Mouse (Mus musculus) heart, adult 2 months (tissue): ENCODE measurements around the gene Rubcn. TPM values are rescaled to one million over a fixed set of nuclear protein-coding genes. Genes with fewer than 3 reads are reported as not detected.
A peak's percentile ranks its signal among the peaks of the same experiment; 100 is the strongest.
"Not testable (repeated sequence)": the region's sequence is repeated elsewhere in the genome, so short reads cannot be mapped to it uniquely, and the experiment has no call there.

ENCODE experiments used
- DNase-seq, 2 experiments: peaks; one replicate each; pipeline ENCODE4 v3.0.0; 2021
- H3K27ac ChIP-seq: fragments of 200-600 bp; 2 replicates; pipeline ENCODE4 v1.8.1; 2022
- H3K27me3 ChIP-seq: fragments of 200-500 bp; 2 replicates; pipeline ENCODE4 v1.6.1; 2012; ENCODE audit warnings: mild to moderate bottlenecking, low read length, inconsistent platforms, mixed read lengths; ENCODE audit not compliant: control insufficient read depth, insufficient read depth
- H3K36me3 ChIP-seq: fragments of 200-500 bp; 2 replicates; pipeline ENCODE4 v1.6.1; 2012; ENCODE audit warnings: low read length, inconsistent platforms; ENCODE audit not compliant: control insufficient read depth, insufficient read depth
- H3K4me1 ChIP-seq: fragments of 200-500 bp; 2 replicates; pipeline ENCODE4 v1.6.1; 2011; ENCODE audit warnings: low read length; ENCODE audit not compliant: control insufficient read depth, insufficient read depth
- H3K4me3 ChIP-seq: fragments of 200-600 bp; 2 replicates; pipeline ENCODE4 v1.8.1; 2022
- H3K79me2 ChIP-seq: fragments of 200-500 bp; replicated peaks from 2 replicates; pipeline ENCODE4 v1.6.1; 2012; ENCODE audit warnings: mild to moderate bottlenecking, inconsistent platforms, low read length, moderate library complexity, mixed read lengths; ENCODE audit not compliant: control insufficient read depth, insufficient read depth
- H3K9ac ChIP-seq: fragments of 200-500 bp; 2 replicates; pipeline ENCODE4 v1.6.1; 2012; ENCODE audit warnings: low read depth, mild to moderate bottlenecking, control low read depth, inconsistent platforms, low read length, mixed read lengths
- CTCF ChIP-seq: fragments of 200-600 bp; IDR thresholded peaks from 2 replicates; pipeline ENCODE4 v1.8.1; 2022; ENCODE audit warnings: antibody characterized with exemption, mild to moderate bottlenecking, moderate library complexity
- EP300 ChIP-seq: fragments of 200-500 bp; IDR thresholded peaks from 2 replicates; pipeline ENCODE4 v1.6.1; 2011; ENCODE audit warnings: low read depth, low read length, control low read depth; ENCODE audit not compliant: insufficient read depth
- POLR2A ChIP-seq: fragments of 200-500 bp; IDR thresholded peaks from 2 replicates; pipeline ENCODE4 v1.6.1; 2011; ENCODE audit warnings: mild to moderate bottlenecking, low read depth, low read length, control low read depth; ENCODE audit not compliant: insufficient read depth
- WGBS: fragments of 180-500 bp; shearing (Covaris S2); methylation state at CpG from one replicate; pipeline ENCODE4 v1.1.7; 2018; 5-methylcytosine and 5-hydroxymethylcytosine counted together
- intact Hi-C: fragments of 180-260 bp; cut with DNase I; formaldehyde crosslinking; loops from one replicate; pipeline ENCODE4 v1.15.1; 2025
- long read RNA-seq: library from polyadenylated mRNA; stranded (forward); transcript quantifications from one replicate; pipeline ENCODE4 v2.0.0, GENCODE M21; 2021
- polyA plus RNA-seq: library from polyadenylated mRNA; depleted of rRNA; stranded (reverse); fragments of >200 nt; gene quantifications from 2 replicates; pipeline ENCODE4 v1.2.3, GENCODE M21; 2012; rRNA removed
- total RNA-seq, 2 experiments: library from RNA; stranded (reverse); gene quantifications; 2 replicates each; pipeline ENCODE4 v1.2.3; 2021

Rubcn gene
- total RNA-seq (10 to 100 TPM; 27.6 to 30.0 TPM), polyA plus RNA-seq (44.1 and 59.3 TPM in 2 replicates)
- long read RNA-seq, full-length matches to known transcripts: 8 of 15 reads
- long read RNA-seq, partial matches to known transcripts: 0 of 15 reads
- long read RNA-seq, other reads (novel, unspliced or antisense): 7 of 15 reads

- Histone ChIP-seq H3K36me3 (peaks cover 8% of the 10 kb centered on the region), H3K79me2 (peaks cover 5% of the 10 kb centered on the region), H3K27me3 (no peaks in the 10 kb centered on the region), H3K4me1 (peaks cover 3% of the 10 kb centered on the region), H3K4me3 (peak within 1 kb of the TSS; percentile 80), H3K9ac (peak within 1 kb of the TSS; percentile 96), H3K27ac (peak within 1 kb of the TSS; percentile 96)
- intact Hi-C loops: loop anchor here (1.0 to 5.0 kb wide), 4 partner anchors 9 to 180 kb away; partner anchors contain the start of gene Lrch3
- peak; percentile 97 to 98 for DNase-seq
- TF ChIP-seq CTCF (peak; percentile 77), EP300 (0 out of 2 replicates have a peak, but pooled peaks have one; percentile 25), POLR2A (peak; percentile 83)
- WGBS: under 1% methylated on average over 78 of the region's 83 CpGs
These were observed at the start of gene Rubcn, which contains the start of gene Fyttd1 for GRCm38 (mm10) chr16:32877343-32878156. Rubcn (minus strand) TSS chr16:32877766. Fyttd1 (plus strand) TSS chr16:32877500.

- Histone ChIP-seq H3K4me1 (peaks cover 2% of the 10 kb centered on the region), H3K4me3 (no peak overlapping the region), H3K27ac (no peak overlapping the region), H3K36me3 (no peaks in the 10 kb centered on the region), H3K9ac (no peak overlapping the region), H3K27me3 (no peaks in the 10 kb centered on the region), H3K79me2 (peaks cover 6% of the 10 kb centered on the region)
- intact Hi-C loops: no loop called here
- DNase-seq: no peak
- TF ChIP-seq CTCF: no peak
- TF ChIP-seq EP300: no peak
- no peak for TF ChIP-seq POLR2A
- 90% methylated on average over 8 of the region's 8 CpGs for WGBS
These were observed 49.5 kb upstream of the Rubcn start for GRCm38 (mm10) chr16:32927044-32927443.

GRCm38 (mm10) chr16:32926629-32927028, 49.1 kb upstream of the Rubcn start:
- H3K36me3 ChIP-seq, intact Hi-C loops, H3K27ac ChIP-seq, H3K9ac ChIP-seq, H3K79me2 ChIP-seq, H3K4me1 ChIP-seq, H3K27me3 ChIP-seq, H3K4me3 ChIP-seq, DNase-seq: not testable (repeated sequence)
- WGBS: 88% methylated on average over 9 of the region's 9 CpGs

GRCm38 (mm10) chr16:32915292-32916068, 37.9 kb upstream of the Rubcn start:
- H3K4me1 ChIP-seq: peaks cover 8% of the 10 kb centered on the region
- H3K4me3 ChIP-seq: peak overlapping the region; percentile 95
- H3K27ac ChIP-seq: no peak overlapping the region
- peaks cover 18% of the 10 kb centered on the region for H3K36me3 ChIP-seq
- DNase-seq: no peak
- no peaks in the 10 kb centered on the region for H3K27me3 ChIP-seq
- WGBS: 60% methylated on average over 9 of the region's 9 CpGs
- H3K79me2 ChIP-seq: no peaks in the 10 kb centered on the region; the same call in 1 of the 2 replicates
- intact Hi-C loops: loop anchor here (2.0 kb wide), 1 partner anchor 39 kb away; the partner anchor contains the start of genes Fyttd1 and Rubcn
- no peak for TF ChIP-seq CTCF
- TF ChIP-seq EP300: no peak
- no peak for TF ChIP-seq POLR2A
- H3K9ac ChIP-seq: peak overlapping the region; percentile 20; the same call in 1 of the 2 replicates

- Histone ChIP-seq H3K27ac (peak within 1 kb of the TSS; percentile 98), H3K9ac (peak within 1 kb of the TSS; percentile 93), H3K4me3 (peak within 1 kb of the TSS; percentile 95), H3K36me3 (peaks cover 14% of the 10 kb centered on the region), H3K79me2 (no peaks in the 10 kb centered on the region; the same call in 1 of the 2 replicates), H3K27me3 (no peaks in the 10 kb centered on the region), H3K4me1 (peaks cover 7% of the 10 kb centered on the region)
- peak; percentile 96 to 97 for DNase-seq
- TF ChIP-seq EP300 (no peak), CTCF (no peak), POLR2A (peak; percentile 90)
- intact Hi-C loops: loop anchor here (2.0 to 5.0 kb wide), 4 partner anchors 33 to 73 kb away; partner anchors contain the start of genes Fyttd1 and Rubcn
- under 1% methylated on average over 83 of the region's 85 CpGs for WGBS
These were observed 36.6 kb upstream of the Rubcn start, which contains the start of gene Lrch3 for GRCm38 (mm10) chr16:32913937-32914881. Lrch3 (plus strand) TSS chr16:32914100.
